Mouse (Mus musculus): ENCODE data around the gene Fam222b. TPM values are rescaled to one million over a fixed set of nuclear protein-coding genes. Genes with fewer than 3 reads are reported as not detected.

Gene Fam222b
- polyA plus RNA-seq, 1 experiment from 2014 or later = 20.5 TPM

GRCm38 (mm10) chr11:78071938-78072337 lies 22.5 kb upstream of the Fam222b start:
- H3K4me2 ChIP-seq (replicated peaks) = no peak overlapping the region
- H3K27me3 ChIP-seq = no peaks in the 10 kb centered on the region
- no peak overlapping the region for H3K4me3 ChIP-seq
- H3K4me1 ChIP-seq = no peaks in the 10 kb centered on the region
- WGBS = 87% methylated on average over 5 of the region's 5 CpGs
- H3K9ac ChIP-seq (replicated peaks) = no peak overlapping the region
- H3K36me3 ChIP-seq = peaks cover 39% of the 10 kb centered on the region
- ATAC-seq (replicated peaks) = no peak
- H3K27ac ChIP-seq (replicated peaks) = no peak overlapping the region
- H3K9me3 ChIP-seq = no peaks in the 10 kb centered on the region

- no peak overlapping the region for H3K4me2 ChIP-seq (replicated peaks)
- H3K27ac ChIP-seq (replicated peaks) = no peak overlapping the region
- H3K4me1 ChIP-seq = no peaks in the 10 kb centered on the region
- peaks cover 43% of the 10 kb centered on the region for H3K36me3 ChIP-seq
- H3K27me3 ChIP-seq = no peaks in the 10 kb centered on the region
- no peak for ATAC-seq (replicated peaks)
- H3K9ac ChIP-seq (replicated peaks) = no peak overlapping the region
- no peaks in the 10 kb centered on the region for H3K9me3 ChIP-seq
- no peak overlapping the region for H3K4me3 ChIP-seq
- 32% methylated on average over 6 of the region's 6 CpGs for WGBS
These were observed 21.9 kb upstream of the Fam222b start for GRCm38 (mm10) chr11:78072425-78073130.

GRCm38 (mm10) chr11:78073577-78074276 lies 20.7 kb upstream of the Fam222b start:
- no peak overlapping the region for H3K27ac ChIP-seq (replicated peaks)
- H3K9ac ChIP-seq (replicated peaks) = no peak overlapping the region
- H3K36me3 ChIP-seq = peaks cover 47% of the 10 kb centered on the region
- 95% methylated on average over 9 of the region's 9 CpGs for WGBS
- H3K9me3 ChIP-seq = no peaks in the 10 kb centered on the region
- no peak overlapping the region for H3K4me2 ChIP-seq (replicated peaks)
- H3K4me3 ChIP-seq = no peak overlapping the region
- no peaks in the 10 kb centered on the region for H3K27me3 ChIP-seq
- no peaks in the 10 kb centered on the region for H3K4me1 ChIP-seq
- no peak for ATAC-seq (replicated peaks)

GRCm38 (mm10) chr11:78074277-78074652 lies 20.2 kb upstream of the Fam222b start:
- no peak overlapping the region for H3K4me3 ChIP-seq
- no peak overlapping the region for H3K4me2 ChIP-seq (replicated peaks)
- no peaks in the 10 kb centered on the region for H3K9me3 ChIP-seq
- ATAC-seq (replicated peaks) = no peak
- no peaks in the 10 kb centered on the region for H3K27me3 ChIP-seq
- no peak overlapping the region for H3K9ac ChIP-seq (replicated peaks)
- WGBS = 96% methylated on average over 2 of the region's 2 CpGs
- H3K36me3 ChIP-seq = peaks cover 47% of the 10 kb centered on the region
- H3K27ac ChIP-seq (replicated peaks) = no peak overlapping the region
- peaks cover 5% of the 10 kb centered on the region for H3K4me1 ChIP-seq

GRCm38 (mm10) chr11:78074666-78075065 lies 19.8 kb upstream of the Fam222b start:
- Histone ChIP-seq H3K4me2 (replicated peaks) (no peak overlapping the region), H3K27me3 (no peaks in the 10 kb centered on the region), H3K4me3 (no peak overlapping the region), H3K36me3 (peaks cover 47% of the 10 kb centered on the region), H3K9me3 (no peaks in the 10 kb centered on the region), H3K9ac (replicated peaks) (no peak overlapping the region), H3K27ac (replicated peaks) (no peak overlapping the region), H3K4me1 (peaks cover 9% of the 10 kb centered on the region)
- WGBS = 87% methylated on average over 4 of the region's 4 CpGs
- no peak for ATAC-seq (replicated peaks)

- H3K27ac ChIP-seq (replicated peaks) = peak within 1 kb of the TSS; percentile 86
- peak within 1 kb of the TSS; percentile 74 for H3K9ac ChIP-seq (replicated peaks)
- no peaks in the 10 kb centered on the region for H3K9me3 ChIP-seq
- peaks cover 19% of the 10 kb centered on the region for H3K36me3 ChIP-seq
- peak within 1 kb of the TSS; percentile 78 for H3K4me2 ChIP-seq (replicated peaks)
- peaks cover 4% of the 10 kb centered on the region; the same call in 1 of the 2 replicates for H3K27me3 ChIP-seq
- H3K4me3 ChIP-seq = peak within 1 kb of the TSS; percentile 88
- H3K4me1 ChIP-seq = peaks cover 16% of the 10 kb centered on the region
- peak; percentile 96 for ATAC-seq (replicated peaks)
- WGBS = 2% methylated on average over 42 of the region's 42 CpGs
These were observed 14.2 kb upstream of the Fam222b start, which contains the start of gene Eral1 for GRCm38 (mm10) chr11:78079961-78080921. Gene Eral1 (minus strand): TSS chr11:78080383.

- ATAC-seq (replicated peaks) = no peak
- WGBS = 73% methylated on average over 1 of the region's 1 CpGs
- H3K9ac ChIP-seq (replicated peaks) = no peak overlapping the region
- no peaks in the 10 kb centered on the region for H3K9me3 ChIP-seq
- no peak overlapping the region for H3K4me2 ChIP-seq (replicated peaks)
- peaks cover 4% of the 10 kb centered on the region; the same call in 1 of the 2 replicates for H3K27me3 ChIP-seq
- no peak overlapping the region for H3K27ac ChIP-seq (replicated peaks)
- H3K36me3 ChIP-seq = no peaks in the 10 kb centered on the region
- H3K4me3 ChIP-seq = no peak overlapping the region
- H3K4me1 ChIP-seq = peaks cover 16% of the 10 kb centered on the region
These were observed 10.9 kb upstream of the Fam222b start for GRCm38 (mm10) chr11:78083595-78083994.

- 79% methylated on average over 4 of the region's 4 CpGs for WGBS
- no peak overlapping the region for H3K27ac ChIP-seq (replicated peaks)
- H3K4me3 ChIP-seq = no peak overlapping the region
- no peak overlapping the region for H3K9ac ChIP-seq (replicated peaks)
- no peaks in the 10 kb centered on the region for H3K4me1 ChIP-seq
- no peak overlapping the region for H3K4me2 ChIP-seq (replicated peaks)
- peaks cover 4% of the 10 kb centered on the region; the same call in 1 of the 2 replicates for H3K27me3 ChIP-seq
- H3K36me3 ChIP-seq = no peaks in the 10 kb centered on the region
- no peaks in the 10 kb centered on the region for H3K9me3 ChIP-seq
- ATAC-seq (replicated peaks) = no peak
These were observed 7.5 kb upstream of the Fam222b start for GRCm38 (mm10) chr11:78086925-78087479.

GRCm38 (mm10) chr11:78087756-78088281 lies 6.6 kb upstream of the Fam222b start:
- Histone ChIP-seq H3K27ac (replicated peaks) (no peak overlapping the region), H3K9me3 (no peaks in the 10 kb centered on the region), H3K4me1 (no peaks in the 10 kb centered on the region), H3K27me3 (peaks cover 4% of the 10 kb centered on the region; the same call in 1 of the 2 replicates), H3K9ac (replicated peaks) (no peak overlapping the region), H3K36me3 (no peaks in the 10 kb centered on the region), H3K4me2 (replicated peaks) (no peak overlapping the region), H3K4me3 (no peak overlapping the region)
- ATAC-seq (replicated peaks) = no peak
- WGBS = 80% methylated on average over 5 of the region's 5 CpGs

GRCm38 (mm10) chr11:78094137-78094503 lies 340 bp upstream of the Fam222b start:
- H3K27me3 ChIP-seq = no peaks in the 10 kb centered on the region
- H3K9me3 ChIP-seq = no peaks in the 10 kb centered on the region
- H3K36me3 ChIP-seq = no peaks in the 10 kb centered on the region
- peak overlapping the region; percentile 88 for H3K9ac ChIP-seq (replicated peaks)
- peak overlapping the region; percentile 73 for H3K4me3 ChIP-seq
- ATAC-seq (replicated peaks) = peak; percentile 45
- peaks cover 31% of the 10 kb centered on the region for H3K4me1 ChIP-seq
- peak overlapping the region; percentile 69 for H3K27ac ChIP-seq (replicated peaks)
- WGBS = 56% methylated on average over 11 of the region's 11 CpGs
- H3K4me2 ChIP-seq (replicated peaks) = peak overlapping the region; percentile 86

- H3K27ac ChIP-seq (replicated peaks) = peak overlapping the region; percentile 69
- ATAC-seq (replicated peaks) = no peak
- H3K4me2 ChIP-seq (replicated peaks) = peak overlapping the region; percentile 86
- H3K36me3 ChIP-seq = no peaks in the 10 kb centered on the region
- H3K9me3 ChIP-seq = no peaks in the 10 kb centered on the region
- H3K27me3 ChIP-seq = no peaks in the 10 kb centered on the region
- 28% methylated on average over 5 of the region's 5 CpGs for WGBS
- peaks cover 31% of the 10 kb centered on the region for H3K4me1 ChIP-seq
- peak overlapping the region; percentile 88 for H3K9ac ChIP-seq (replicated peaks)
- peak overlapping the region; percentile 73 for H3K4me3 ChIP-seq
These were observed 670 bp downstream of the Fam222b start for GRCm38 (mm10) chr11:78095144-78095516.
